Mouse (Mus musculus): Measurements from ENCODE around the gene Ripk1. TPM values are rescaled to one million over a fixed set of nuclear protein-coding genes. Genes with fewer than 3 reads are reported as not detected.

Gene Ripk1
- polyA plus RNA-seq, 1 experiment from 2014 or later: 22.0 TPM

DNA sequence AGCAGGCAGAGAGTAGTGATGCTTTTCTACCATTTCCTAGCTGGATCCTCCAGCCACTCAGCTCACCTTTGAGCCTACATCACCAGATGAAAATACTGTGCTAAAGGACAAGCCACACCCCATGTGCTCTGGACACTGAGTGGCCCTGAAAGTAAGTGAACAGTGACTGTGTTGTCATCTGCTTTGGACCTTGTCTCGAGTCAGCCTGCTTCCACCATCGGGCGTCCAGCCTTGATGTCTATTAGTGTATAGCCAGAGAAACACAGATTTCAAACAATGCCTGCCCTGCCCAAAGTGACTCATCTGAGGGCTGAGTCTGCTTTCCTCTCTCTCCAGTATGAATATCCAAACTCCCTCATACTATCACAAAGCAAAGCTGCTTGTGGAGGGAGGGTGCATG is 77.6 kb downstream of the Ripk1 start:
- no peak overlapping the region for H3K4me3 ChIP-seq (replicated peaks)
- WGBS: 67% methylated on average over 3 of the region's 3 CpGs
- ATAC-seq (ENCODE audit: insufficient read depth, low FRiP score, low read depth): no peak
- no peaks in the 10 kb centered on the region for H3K27me3 ChIP-seq (replicated peaks)
- H3K4me1 ChIP-seq: peaks cover 20% of the 10 kb centered on the region; the same call in 1 of the 2 replicates
- H3K36me3 ChIP-seq: 0 out of 2 replicates have a peak, but pooled peaks cover 2% of the 10 kb centered on the region
- H3K9ac ChIP-seq: no peak overlapping the region
- H3K4me2 ChIP-seq: no peak overlapping the region
- H3K9me3 ChIP-seq: no peaks in the 10 kb centered on the region
- H3K27ac ChIP-seq: no peak overlapping the region

DNA sequence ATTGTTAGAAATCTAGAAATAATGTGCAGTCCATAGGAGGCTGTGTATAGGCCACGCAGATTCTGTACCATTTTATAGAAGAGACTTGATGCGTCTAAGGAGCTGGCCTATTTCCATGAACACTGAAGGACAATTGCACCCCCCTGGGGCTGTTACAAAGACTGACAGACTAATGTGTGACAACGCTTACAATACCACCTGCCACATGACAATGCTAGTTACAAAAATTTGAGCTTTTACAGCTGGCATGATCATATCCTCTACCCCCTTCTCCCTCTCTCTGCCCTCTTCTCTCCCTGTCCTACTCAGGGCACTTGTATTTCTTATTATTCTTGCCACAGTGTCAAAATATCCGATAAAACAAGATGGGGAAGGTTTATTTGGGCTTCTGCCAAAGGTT is 79.8 kb downstream of the Ripk1 start:
- peaks cover 14% of the 10 kb centered on the region; the same call in 1 of the 2 replicates for H3K4me1 ChIP-seq
- no peaks in the 10 kb centered on the region for H3K27me3 ChIP-seq (replicated peaks)
- no peaks in the 10 kb centered on the region for H3K9me3 ChIP-seq
- no peak overlapping the region for H3K4me3 ChIP-seq (replicated peaks)
- no peak overlapping the region for H3K9ac ChIP-seq
- WGBS: 69% methylated on average over 4 of the region's 4 CpGs
- H3K36me3 ChIP-seq: no peaks in the 10 kb centered on the region
- H3K27ac ChIP-seq: no peak overlapping the region
- H3K4me2 ChIP-seq: no peak overlapping the region
- no peak for ATAC-seq (ENCODE audit: insufficient read depth, low FRiP score, low read depth)

DNA sequence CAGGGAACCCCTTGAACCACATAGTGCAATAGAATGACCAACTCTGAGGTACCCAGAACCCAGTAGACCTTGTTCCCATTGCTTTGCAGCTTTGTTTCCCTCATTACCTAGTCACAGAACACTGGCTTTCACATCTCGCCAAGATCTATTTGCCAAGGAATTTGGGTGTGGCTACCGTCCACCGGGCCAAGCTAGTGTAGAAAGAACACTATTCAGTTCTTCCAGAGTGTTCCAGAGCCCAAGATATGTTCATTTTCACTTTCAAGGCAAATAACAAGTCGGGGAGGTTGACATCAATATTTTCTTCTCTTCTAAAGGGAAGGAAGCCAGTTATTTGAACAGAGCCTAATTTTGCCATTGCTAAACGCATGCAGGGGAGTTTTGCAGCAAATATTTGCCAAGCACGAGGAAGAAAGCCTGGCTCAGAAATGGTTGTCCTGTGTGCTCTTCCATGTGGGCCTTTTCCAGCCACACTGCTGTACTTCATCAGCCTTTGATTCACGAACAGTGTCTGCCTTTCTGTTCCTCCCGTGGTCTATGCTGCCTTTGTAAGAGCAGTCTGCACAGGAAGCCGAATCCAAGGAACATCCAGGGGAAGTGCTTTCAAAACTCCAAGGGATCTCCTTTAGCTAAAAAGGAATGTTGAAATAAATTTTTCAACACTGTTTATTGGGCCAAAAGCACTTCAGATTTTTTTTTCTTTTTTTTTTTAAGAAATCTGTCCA is 82.0 kb downstream of the Ripk1 start:
- no peaks in the 10 kb centered on the region for H3K36me3 ChIP-seq
- H3K27me3 ChIP-seq (replicated peaks): no peaks in the 10 kb centered on the region
- H3K9ac ChIP-seq: no peak overlapping the region
- no peak overlapping the region for H3K4me2 ChIP-seq
- H3K4me3 ChIP-seq (replicated peaks): no peak overlapping the region
- peak overlapping the region; percentile 65 for H3K27ac ChIP-seq
- peaks cover 9% of the 10 kb centered on the region; the same call in 1 of the 2 replicates for H3K4me1 ChIP-seq
- WGBS: 40% methylated on average over 9 of the region's 9 CpGs
- H3K9me3 ChIP-seq: no peaks in the 10 kb centered on the region
- ATAC-seq (ENCODE audit: insufficient read depth, low FRiP score, low read depth): no peak

Other genes starting within 250 kb of the Ripk1 start
- not detected in 2 replicates for gene Serpinb6e, start 159.0 kb upstream of the Ripk1 start, polyA plus RNA-seq (2015; fragmentation: Nextera tagmentation; extraction: Ambion mirVana)
- gene Serpinb6c, start 96.7 kb upstream of the Ripk1 start, polyA plus RNA-seq (2015; fragmentation: Nextera tagmentation; extraction: Ambion mirVana): not detected in 2 replicates
- gene Nqo2, start 37.7 kb upstream of the Ripk1 start, polyA plus RNA-seq (2015; fragmentation: Nextera tagmentation; extraction: Ambion mirVana): 26.4 and 29.3 TPM in 2 replicates
- 74.6 and 77.7 TPM in 2 replicates for gene Serpinb6a, start 431 bp downstream of the Ripk1 start, polyA plus RNA-seq (2015; fragmentation: Nextera tagmentation; extraction: Ambion mirVana)
- 43.7 and 49.6 TPM in 2 replicates for gene Bphl, start 35.2 kb downstream of the Ripk1 start, polyA plus RNA-seq (2015; fragmentation: Nextera tagmentation; extraction: Ambion mirVana)
- 182 and 192 TPM in 2 replicates for gene Tubb2a, start 75.6 kb downstream of the Ripk1 start, polyA plus RNA-seq (2015; fragmentation: Nextera tagmentation; extraction: Ambion mirVana)
- 30.4 and 31.3 TPM in 2 replicates for gene Tubb2b, start 128.1 kb downstream of the Ripk1 start, polyA plus RNA-seq (2015; fragmentation: Nextera tagmentation; extraction: Ambion mirVana)
- gene Psmg4, start 160.6 kb downstream of the Ripk1 start, polyA plus RNA-seq (2015; fragmentation: Nextera tagmentation; extraction: Ambion mirVana): 72.6 and 82.4 TPM in 2 replicates

All from stomach, embryonic 15.5 days (tissue).